Mouse (Mus musculus) hindbrain, embryonic 12.5 days (tissue): ENCODE data around the gene Ergic3. TPM values are rescaled to one million over a fixed set of nuclear protein-coding genes. Genes with fewer than 3 reads are reported as not detected.

Source experiments
- ATAC-seq: fragments of 200-750 bp; cut with Nextera tagmentation; 2 replicates; pipeline ENCODE4 v1.8.0; 2017; ENCODE audit warnings: moderate TSS enrichment; ENCODE audit not compliant: low FRiP score
- H3K27ac ChIP-seq: fragments of 300-500 bp; sonication (generic); 2 replicates; pipeline ENCODE4 v1.5.1; 2016; ENCODE audit warnings: mild to moderate bottlenecking
- H3K27me3 ChIP-seq: fragments of 300-500 bp; sonication (generic); 2 replicates; pipeline ENCODE4 v1.6.1; 2016; ENCODE audit warnings: mild to moderate bottlenecking
- H3K36me3 ChIP-seq: fragments of 300-500 bp; sonication (generic); 2 replicates; pipeline ENCODE4 v1.6.1; 2016; ENCODE audit warnings: mild to moderate bottlenecking
- H3K4me1 ChIP-seq: fragments of 300-500 bp; sonication (generic); 2 replicates; pipeline ENCODE4 v1.6.1; 2016
- H3K4me2 ChIP-seq: fragments of 300-500 bp; sonication (generic); replicated peaks from 2 replicates; pipeline ENCODE4 v1.6.1; 2016; ENCODE audit warnings: mild to moderate bottlenecking
- H3K4me3 ChIP-seq: fragments of 300-500 bp; sonication (generic); 2 replicates; pipeline ENCODE4 v1.5.1; 2016; ENCODE audit warnings: mild to moderate bottlenecking
- H3K9ac ChIP-seq: fragments of 300-500 bp; sonication (generic); 2 replicates; pipeline ENCODE4 v1.6.1; 2016; ENCODE audit warnings: mild to moderate bottlenecking, moderate library complexity
- H3K9me3 ChIP-seq: fragments of 300-500 bp; sonication (generic); replicated peaks from 2 replicates; pipeline ENCODE4 v1.6.1; 2016; ENCODE audit warnings: mild to moderate bottlenecking
- WGBS: fragments of 180-500 bp; shearing (Covaris S2); methylation state at CpG from one replicate; pipeline ENCODE4 v1.1.7; 2016; 5-methylcytosine and 5-hydroxymethylcytosine counted together
- polyA plus RNA-seq: library from polyadenylated mRNA; unstranded; fragments of >200 nt; fragmentation: Nextera tagmentation; extraction: Ambion mirVana; gene quantifications from 2 replicates; pipeline ENCODE4 v1.2.1, GENCODE M21; 2016

Ergic3 gene
- polyA plus RNA-seq, 1 experiment from 2014 or later: 257 TPM

DNA sequence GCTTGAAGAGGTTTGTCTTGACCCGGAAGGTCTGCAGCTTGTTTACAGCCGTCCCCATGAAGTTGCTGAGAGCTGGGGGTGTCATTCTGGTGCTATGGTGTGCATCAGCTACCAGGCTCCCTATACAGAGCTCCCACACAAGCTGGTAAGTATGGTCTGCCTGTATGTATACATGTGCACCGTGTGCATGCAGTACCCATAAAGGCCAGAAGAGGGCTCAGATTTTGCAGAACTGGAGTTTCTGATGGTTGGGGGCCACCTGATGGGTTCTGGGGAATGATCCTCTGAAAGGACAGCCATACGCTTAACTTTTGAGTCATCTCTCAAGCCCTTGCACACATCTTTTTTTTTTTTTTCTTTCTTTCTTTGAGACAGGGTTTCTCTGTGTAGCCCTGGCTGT is 2.5 kb upstream of the Ergic3 start:
- Histone ChIP-seq H3K4me3 (no peak overlapping the region), H3K4me2 (no peak overlapping the region), H3K9me3 (no peaks in the 10 kb centered on the region; the same call in 1 of the 2 replicates), H3K4me1 (peaks cover 9% of the 10 kb centered on the region), H3K27ac (no peak overlapping the region), H3K27me3 (no peaks in the 10 kb centered on the region), H3K9ac (no peak overlapping the region), H3K36me3 (peaks cover 18% of the 10 kb centered on the region)
- ATAC-seq: no peak
- 86% methylated on average over 4 of the region's 4 CpGs for WGBS

DNA sequence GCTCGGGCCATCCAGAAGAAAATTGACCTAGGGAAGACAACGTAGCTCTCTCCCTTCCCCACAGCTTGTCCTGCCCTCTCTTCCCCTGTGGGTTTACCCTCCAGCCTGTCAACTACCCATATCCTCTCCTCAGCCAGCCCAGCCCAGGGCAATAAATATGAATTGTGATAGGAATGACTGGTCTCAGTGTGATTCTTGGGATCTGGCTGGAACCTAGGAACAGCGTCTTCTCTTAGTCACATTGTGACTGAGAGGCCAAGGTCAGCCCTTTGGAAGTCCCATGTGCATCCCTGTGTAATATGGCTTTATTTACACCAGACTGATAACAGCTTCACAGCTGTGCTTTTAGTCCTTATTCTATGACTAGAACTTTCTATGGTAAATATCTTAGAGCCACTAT is 10.3 kb downstream of the Ergic3 start:
- H3K36me3 ChIP-seq: peaks cover 69% of the 10 kb centered on the region
- no peaks in the 10 kb centered on the region for H3K4me1 ChIP-seq
- H3K4me2 ChIP-seq: no peak overlapping the region
- no peaks in the 10 kb centered on the region for H3K9me3 ChIP-seq
- H3K4me3 ChIP-seq: no peak overlapping the region
- no peaks in the 10 kb centered on the region for H3K27me3 ChIP-seq
- no peak for ATAC-seq
- H3K27ac ChIP-seq: no peak overlapping the region
- no peak overlapping the region for H3K9ac ChIP-seq
- 89% methylated on average over 3 of the region's 3 CpGs for WGBS

DNA sequence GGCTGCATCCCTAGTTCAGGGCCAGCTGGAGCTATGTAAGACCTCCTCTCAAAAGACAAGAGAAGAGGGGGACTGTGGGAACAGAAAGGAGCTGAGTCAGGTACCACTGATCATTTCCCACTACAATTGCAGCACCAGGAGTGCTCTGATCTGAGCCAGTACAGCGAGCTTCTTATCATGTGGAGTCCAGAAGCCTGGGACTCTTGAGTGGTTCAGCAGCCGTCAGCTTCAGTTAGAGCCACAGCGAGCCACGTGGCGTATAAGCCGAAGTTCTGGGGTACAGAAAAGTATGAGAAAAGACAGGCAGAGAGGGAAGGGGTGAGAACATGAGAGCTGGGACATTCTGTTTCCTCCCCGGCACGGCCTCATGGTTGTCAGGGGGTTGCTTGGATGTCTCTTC is 13.4 kb downstream of the Ergic3 start:
- H3K36me3 ChIP-seq: peaks cover 38% of the 10 kb centered on the region
- 96% methylated on average over 8 of the region's 8 CpGs for WGBS
- no peak overlapping the region for H3K27ac ChIP-seq
- no peaks in the 10 kb centered on the region for H3K9me3 ChIP-seq
- no peak overlapping the region for H3K4me3 ChIP-seq
- no peak overlapping the region for H3K9ac ChIP-seq
- H3K4me2 ChIP-seq: no peak overlapping the region
- ATAC-seq: no peak
- no peaks in the 10 kb centered on the region for H3K4me1 ChIP-seq
- H3K27me3 ChIP-seq: no peaks in the 10 kb centered on the region

DNA sequence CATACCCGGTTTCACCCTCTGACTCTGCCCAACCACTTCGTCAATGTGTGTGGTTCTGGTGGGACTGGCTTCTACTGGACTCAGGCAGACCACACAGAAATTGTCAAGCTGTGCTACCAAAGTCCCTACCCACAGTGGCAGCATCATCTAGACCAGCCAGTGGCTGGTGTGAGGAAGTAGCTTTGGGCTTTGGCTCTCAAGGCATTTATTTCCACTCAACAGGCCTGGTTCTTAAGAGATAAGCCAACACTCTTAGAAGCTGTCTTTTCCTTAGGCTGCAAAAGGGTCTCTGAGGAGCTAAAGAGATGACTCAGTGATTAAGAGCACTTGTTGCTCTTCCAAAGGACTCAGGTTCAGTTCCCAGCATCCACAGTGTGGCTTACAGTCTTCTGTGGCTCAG is 13.9 kb downstream of the Ergic3 start:
- H3K27ac ChIP-seq: no peak overlapping the region
- no peaks in the 10 kb centered on the region for H3K27me3 ChIP-seq
- H3K36me3 ChIP-seq: peaks cover 32% of the 10 kb centered on the region
- no peaks in the 10 kb centered on the region for H3K4me1 ChIP-seq
- 87% methylated on average over 2 of the region's 2 CpGs for WGBS
- H3K9ac ChIP-seq: no peak overlapping the region
- no peaks in the 10 kb centered on the region for H3K9me3 ChIP-seq
- no peak overlapping the region for H3K4me3 ChIP-seq
- ATAC-seq: no peak
- H3K4me2 ChIP-seq: no peak overlapping the region

DNA sequence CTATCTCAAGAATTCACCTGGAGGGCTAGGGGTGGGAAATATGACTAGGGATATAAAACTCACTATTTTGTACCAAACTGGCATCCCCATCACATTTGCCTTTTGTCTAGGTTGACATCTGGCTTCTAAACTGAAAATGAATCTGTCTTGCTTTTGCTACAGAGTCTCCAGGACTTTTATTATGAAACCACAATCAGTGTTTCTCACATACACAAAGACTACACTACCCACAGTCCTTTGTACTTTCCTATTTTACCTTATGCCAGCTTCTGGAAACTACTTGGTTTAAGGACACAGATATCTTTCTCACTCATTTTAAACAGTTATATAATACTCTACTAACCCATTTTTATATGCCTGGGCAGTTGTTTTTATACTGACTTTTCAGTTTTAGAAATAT is 17.6 kb downstream of the Ergic3 start:
- Histone ChIP-seq H3K9me3 (no peaks in the 10 kb centered on the region), H3K27me3 (no peaks in the 10 kb centered on the region), H3K27ac (no peak overlapping the region), H3K4me1 (no peaks in the 10 kb centered on the region), H3K36me3 (no peaks in the 10 kb centered on the region), H3K4me2 (no peak overlapping the region), H3K4me3 (no peak overlapping the region), H3K9ac (no peak overlapping the region)
- no peak for ATAC-seq

DNA sequence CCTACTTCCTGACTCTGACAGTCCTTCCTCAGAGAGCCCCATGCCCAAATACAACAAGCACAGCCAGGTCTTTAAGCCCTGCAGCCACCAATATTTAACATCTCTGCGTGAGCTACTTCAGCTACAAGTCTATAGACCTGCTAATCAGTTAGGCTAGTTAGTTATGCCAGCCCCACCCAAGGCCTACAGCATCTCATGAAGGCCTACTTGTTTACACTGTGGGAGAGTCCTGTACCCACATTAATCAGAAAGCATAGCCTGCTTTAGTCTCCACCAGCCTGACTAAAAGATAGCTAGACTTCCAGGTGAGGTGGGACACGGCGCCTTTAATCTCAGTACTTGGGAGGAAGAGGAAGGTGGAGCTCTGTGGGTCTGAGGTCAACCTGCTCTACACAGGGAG is 31.5 kb downstream of the Ergic3 start:
- Histone ChIP-seq H3K36me3 (no peaks in the 10 kb centered on the region), H3K4me3 (no peak overlapping the region), H3K4me1 (no peaks in the 10 kb centered on the region), H3K9ac (no peak overlapping the region), H3K27ac (no peak overlapping the region), H3K4me2 (no peak overlapping the region), H3K9me3 (no peaks in the 10 kb centered on the region), H3K27me3 (peaks cover 2% of the 10 kb centered on the region; the same call in 1 of the 2 replicates)
- no peak for ATAC-seq
- 88% methylated on average over 3 of the region's 3 CpGs for WGBS

DNA sequence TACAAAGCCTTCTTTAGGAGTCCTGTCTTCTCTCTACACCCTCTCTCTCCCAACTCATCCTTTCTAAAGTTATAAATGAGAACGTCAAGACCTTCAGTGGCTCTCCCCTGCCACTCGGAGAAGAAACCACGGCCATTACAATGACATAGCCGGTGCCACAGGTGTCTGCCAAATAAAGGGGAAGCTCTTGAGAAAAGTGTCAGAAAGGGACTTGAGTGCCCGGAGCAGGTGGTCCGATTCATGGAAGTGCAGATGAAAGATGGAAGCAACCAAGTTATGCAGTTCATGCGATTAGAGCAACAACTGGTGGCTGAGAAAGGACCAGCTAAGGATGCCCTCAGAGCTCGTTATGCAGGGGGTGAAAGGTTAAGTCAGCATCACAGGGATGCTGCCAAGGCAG is 35.1 kb downstream of the Ergic3 start:
- 81% methylated on average over 8 of the region's 8 CpGs for WGBS
- no peak for ATAC-seq
- Histone ChIP-seq H3K27me3 (peaks cover 3% of the 10 kb centered on the region), H3K9me3 (no peaks in the 10 kb centered on the region), H3K9ac (no peak overlapping the region), H3K4me2 (no peak overlapping the region), H3K27ac (no peak overlapping the region), H3K36me3 (no peaks in the 10 kb centered on the region), H3K4me3 (no peak overlapping the region), H3K4me1 (no peaks in the 10 kb centered on the region)

DNA sequence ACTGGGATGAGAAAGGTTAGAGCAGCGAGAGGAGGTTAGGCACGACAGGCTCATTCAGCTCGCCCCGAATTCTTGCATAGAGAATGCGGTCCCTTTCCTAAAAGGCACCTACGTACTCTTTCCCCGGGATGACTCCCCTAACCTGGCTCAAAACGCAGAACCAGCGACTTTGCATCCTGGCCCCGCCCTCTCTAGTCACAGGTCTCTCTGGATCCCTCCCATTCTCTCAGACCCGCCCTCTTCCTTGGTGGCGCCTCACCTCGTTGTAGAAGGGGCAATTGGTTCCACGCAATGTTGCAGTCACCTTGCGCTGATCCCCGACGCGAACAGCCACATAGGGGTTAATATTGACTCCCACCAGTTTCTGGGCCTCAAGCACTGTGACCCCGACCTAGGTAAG is 40.1 kb downstream of the Ergic3 start:
- Histone ChIP-seq H3K27ac (no peak overlapping the region), H3K9me3 (no peaks in the 10 kb centered on the region), H3K9ac (no peak overlapping the region), H3K4me1 (no peaks in the 10 kb centered on the region), H3K4me2 (peak overlapping the region; percentile 27; the same call in 1 of the 2 replicates), H3K27me3 (peaks cover 11% of the 10 kb centered on the region), H3K4me3 (peak overlapping the region; percentile 2; the same call in 1 of the 2 replicates), H3K36me3 (no peaks in the 10 kb centered on the region)
- WGBS: 7% methylated on average over 19 of the region's 19 CpGs
- no peak for ATAC-seq

DNA sequence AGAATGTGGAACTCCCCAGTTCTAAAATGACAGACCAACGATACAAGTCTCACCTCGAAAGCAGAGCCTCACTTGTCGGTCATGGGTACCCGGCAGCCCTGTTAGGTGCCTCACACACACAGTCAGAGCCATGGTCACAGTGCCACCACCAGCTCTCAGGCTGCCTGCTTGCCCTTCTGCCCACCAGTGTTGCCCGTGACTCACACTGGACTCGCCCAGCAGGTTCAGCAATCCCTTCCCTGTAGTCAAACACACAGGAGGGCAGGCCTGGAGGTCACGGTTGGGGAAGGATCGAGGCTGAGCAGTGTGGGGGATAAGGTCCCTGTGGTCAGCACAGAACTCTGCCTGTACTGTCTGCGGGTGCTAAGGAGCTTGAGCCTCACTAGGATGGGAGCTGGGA is 45.0 kb downstream of the Ergic3 start, which contains the start of gene Fer1l4:
TSS of gene Fer1l4 (minus strand) at position 132 of the 400 bp plus-strand sequence.
- peaks cover 9% of the 10 kb centered on the region for H3K27me3 ChIP-seq
- no peak within 1 kb of the TSS for H3K4me3 ChIP-seq
- no peaks in the 10 kb centered on the region for H3K36me3 ChIP-seq
- H3K9me3 ChIP-seq: no peaks in the 10 kb centered on the region
- H3K9ac ChIP-seq: no peak within 1 kb of the TSS
- H3K4me1 ChIP-seq: no peaks in the 10 kb centered on the region
- H3K4me2 ChIP-seq: no peak within 1 kb of the TSS
- WGBS: 86% methylated on average over 9 of the region's 9 CpGs
- no peak for ATAC-seq
- no peak within 1 kb of the TSS for H3K27ac ChIP-seq

DNA sequence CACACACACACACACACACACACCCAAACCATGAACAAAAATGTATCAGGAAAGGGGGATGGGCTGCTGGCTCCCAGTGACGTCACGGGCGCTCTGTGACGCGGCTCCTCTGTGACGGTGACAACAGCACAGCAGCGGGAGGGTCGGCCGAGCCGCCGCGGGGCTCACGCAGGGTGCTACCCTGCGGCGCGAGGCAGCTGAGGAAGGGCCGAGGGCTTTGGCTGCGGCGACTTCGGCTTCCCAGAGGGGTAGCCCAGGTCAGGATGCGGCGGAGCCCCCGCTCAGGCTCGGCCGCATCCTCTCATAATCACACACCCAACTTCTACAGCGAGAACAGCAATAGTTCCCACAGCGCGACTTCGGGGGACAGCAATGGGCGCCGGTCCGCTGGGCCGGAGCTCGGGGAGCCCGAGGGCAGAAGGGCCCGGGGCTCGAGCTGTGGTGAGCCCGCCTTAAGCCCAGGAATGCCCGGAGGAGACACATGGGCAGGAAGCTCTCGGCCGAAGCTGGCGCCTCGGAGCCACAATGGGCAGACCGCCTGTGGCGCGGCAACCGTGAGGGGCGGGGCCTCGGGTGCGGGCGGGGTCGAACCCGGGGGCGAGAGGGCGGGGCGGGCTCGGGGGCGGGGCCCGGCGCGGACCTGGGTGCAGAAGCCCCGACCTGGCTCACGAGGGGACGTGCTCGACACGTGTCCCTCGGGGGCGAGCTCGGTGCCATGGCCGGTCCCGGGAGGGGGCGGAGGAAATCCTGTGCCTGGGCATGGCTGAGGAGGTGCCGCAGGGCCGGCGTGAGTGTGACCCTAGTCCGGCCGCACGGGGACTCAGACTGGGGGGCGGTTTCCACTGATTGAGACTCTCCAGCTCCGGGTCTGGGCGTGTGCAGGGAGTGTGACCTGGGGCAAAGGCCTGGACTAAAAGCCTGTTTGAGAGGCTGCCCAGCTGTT is 57.5 kb downstream of the Ergic3 start, which contains the start of gene Spag4:
TSS of gene Spag4 (plus strand) at position 77 of the 943 bp plus-strand sequence.
- peak within 1 kb of the TSS; percentile 74 for H3K9ac ChIP-seq
- H3K27ac ChIP-seq: peak within 1 kb of the TSS; percentile 83
- ATAC-seq: peak; percentile 80
- under 1% methylated on average over 66 of the region's 81 CpGs for WGBS
- H3K27me3 ChIP-seq: no peaks in the 10 kb centered on the region
- no peaks in the 10 kb centered on the region for H3K9me3 ChIP-seq
- peaks cover 15% of the 10 kb centered on the region for H3K4me1 ChIP-seq
- peaks cover 31% of the 10 kb centered on the region for H3K36me3 ChIP-seq
- H3K4me3 ChIP-seq: peak within 1 kb of the TSS; percentile 61
- H3K4me2 ChIP-seq: peak within 1 kb of the TSS; percentile 75

DNA sequence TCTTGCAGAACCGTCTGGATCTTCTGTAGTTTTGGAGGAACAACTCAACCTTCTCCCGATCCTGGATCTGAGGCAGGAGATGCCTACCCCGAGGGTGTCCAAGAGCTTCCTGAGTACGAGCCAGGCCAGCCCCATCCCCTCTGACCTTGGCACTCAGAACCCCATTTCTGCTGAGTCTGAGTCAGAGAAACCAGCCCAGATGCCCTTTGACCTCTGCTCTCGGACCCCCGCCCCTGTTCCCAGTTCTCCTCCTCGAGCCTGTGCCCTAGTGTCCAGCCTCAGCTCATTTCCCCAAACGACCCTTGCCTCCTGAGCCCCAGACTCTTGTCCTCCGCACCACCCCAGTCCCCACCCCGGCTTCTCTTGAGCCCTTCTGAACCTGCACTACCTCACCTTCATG is 58.3 kb downstream of the Ergic3 start:
- 29% methylated on average over 10 of the region's 10 CpGs for whole genome bisulfite sequencing
- peak; percentile 7 for ATAC-seq
- H3K4me2 ChIP-seq: peak overlapping the region; percentile 75
- H3K9ac ChIP-seq: peak overlapping the region; percentile 74
- peaks cover 36% of the 10 kb centered on the region for H3K36me3 ChIP-seq
- H3K27ac ChIP-seq: no peak overlapping the region
- no peaks in the 10 kb centered on the region for H3K9me3 ChIP-seq
- no peaks in the 10 kb centered on the region for H3K27me3 ChIP-seq
- H3K4me1 ChIP-seq: peaks cover 15% of the 10 kb centered on the region
- peak overlapping the region; percentile 61 for H3K4me3 ChIP-seq
